Mouse (Mus musculus) midbrain, embryonic 14.5 days (tissue): Measurements from ENCODE around the gene Aebp2. TPM values are rescaled to one million over a fixed set of nuclear protein-coding genes. Genes with fewer than 3 reads are reported as not detected.
A peak's percentile ranks its signal among the peaks of the same experiment; 100 is the strongest.

Source experiments
- ATAC-seq: fragments of 200-750 bp; cut with Nextera tagmentation; 2 replicates; pipeline ENCODE4 v1.8.0; 2017; ENCODE audit warnings: moderate number of reproducible peaks, moderate library complexity; ENCODE audit not compliant: low FRiP score, low TSS enrichment
- DNase-seq: peaks from one replicate; pipeline ENCODE4 v3.0.0-alpha.2; 2015
- H3K27ac ChIP-seq: fragments of 300-500 bp; sonication (generic); replicated peaks from 2 replicates; pipeline ENCODE4 v1.5.1; 2014; ENCODE audit warnings: mild to moderate bottlenecking, low read depth, low read length, moderate library complexity
- H3K27me3 ChIP-seq: fragments of 300-500 bp; sonication (generic); 2 replicates; pipeline ENCODE4 v1.6.1; 2014; ENCODE audit warnings: low read length, control low read depth, mixed read lengths; ENCODE audit not compliant: control insufficient read depth, insufficient read depth
- H3K36me3 ChIP-seq: fragments of 300-500 bp; sonication (generic); 2 replicates; pipeline ENCODE4 v1.6.1; 2014; ENCODE audit warnings: low read length, control low read depth; ENCODE audit not compliant: control insufficient read depth, insufficient read depth
- H3K4me1 ChIP-seq: fragments of 300-500 bp; sonication (generic); 2 replicates; pipeline ENCODE4 v1.6.1; 2014; ENCODE audit warnings: mild to moderate bottlenecking, antibody characterized with exemption, low read length, control low read depth; ENCODE audit not compliant: control insufficient read depth, insufficient read depth
- H3K4me2 ChIP-seq: fragments of 300-500 bp; sonication (generic); 2 replicates; pipeline ENCODE4 v1.6.1; 2014; ENCODE audit warnings: mild to moderate bottlenecking, low read length, moderate library complexity
- H3K4me3 ChIP-seq: fragments of 300-500 bp; sonication (generic); replicated peaks from 2 replicates; pipeline ENCODE4 v1.5.1; 2014; ENCODE audit warnings: low read depth, low read length
- H3K9ac ChIP-seq: fragments of 300-500 bp; sonication (generic); replicated peaks from 2 replicates; pipeline ENCODE4 v1.6.1; 2014; ENCODE audit warnings: mild to moderate bottlenecking, low read length, moderate library complexity
- H3K9me3 ChIP-seq: fragments of 300-500 bp; sonication (generic); 2 replicates; pipeline ENCODE4 v1.6.1; 2016; ENCODE audit warnings: low read length, control low read depth, mixed read lengths; ENCODE audit not compliant: control insufficient read depth
- WGBS: fragments of 180-500 bp; shearing (Covaris S2); extraction: QIAGEN DNeasy Blood & Tissue Kit; methylation state at CpG from one replicate; pipeline ENCODE4 v1.1.7; 2014; 5-methylcytosine and 5-hydroxymethylcytosine counted together
- polyA plus RNA-seq: library from polyadenylated mRNA; unstranded; fragments of >200 nt; fragmentation: Nextera tagmentation; extraction: Ambion mirVana; gene quantifications from 2 replicates; pipeline ENCODE4 v1.2.1, GENCODE M21; 2014

Aebp2 gene
- polyA plus RNA-seq, 1 experiment from 2014 or later: 15.9 TPM

GRCm38 (mm10) chr6:140682829-140683228 lies 60.4 kb downstream of the Aebp2 start:
- WGBS: 55% methylated on average over 13 of the region's 13 CpGs
- H3K4me3 ChIP-seq: no peak overlapping the region
- peaks cover 13% of the 10 kb centered on the region for H3K4me1 ChIP-seq
- no peak overlapping the region for H3K9ac ChIP-seq
- H3K36me3 ChIP-seq: no peaks in the 10 kb centered on the region
- DNase-seq (no peak), ATAC-seq (no peak)
- no peaks in the 10 kb centered on the region for H3K9me3 ChIP-seq
- H3K27me3 ChIP-seq: no peaks in the 10 kb centered on the region
- no peak overlapping the region for H3K27ac ChIP-seq
- H3K4me2 ChIP-seq: no peak overlapping the region

- H3K4me2 ChIP-seq: no peak overlapping the region
- no peak overlapping the region for H3K4me3 ChIP-seq
- H3K27ac ChIP-seq: no peak overlapping the region
- DNase-seq (no peak), ATAC-seq (no peak)
- no peaks in the 10 kb centered on the region for H3K4me1 ChIP-seq
- no peaks in the 10 kb centered on the region for H3K9me3 ChIP-seq
- no peak overlapping the region for H3K9ac ChIP-seq
- WGBS: 91% methylated on average over 11 of the region's 11 CpGs
- H3K36me3 ChIP-seq: no peaks in the 10 kb centered on the region
- no peaks in the 10 kb centered on the region for H3K27me3 ChIP-seq
Measured at GRCm38 (mm10) chr6:140684403-140684802, 61.9 kb downstream of the Aebp2 start.

GRCm38 (mm10) chr6:140689617-140690404 lies 67.3 kb downstream of the Aebp2 start:
- Histone ChIP-seq H3K36me3 (no peaks in the 10 kb centered on the region), H3K4me3 (no peak overlapping the region), H3K27ac (no peak overlapping the region), H3K27me3 (no peaks in the 10 kb centered on the region), H3K4me1 (0 out of 2 replicates have a peak, but pooled peaks cover 4% of the 10 kb centered on the region), H3K9ac (no peak overlapping the region), H3K4me2 (no peak overlapping the region), H3K9me3 (no peaks in the 10 kb centered on the region)
- DNase-seq (no peak), ATAC-seq (no peak)
- 81% methylated on average over 16 of the region's 16 CpGs for WGBS

GRCm38 (mm10) chr6:140692160-140692559 lies 69.7 kb downstream of the Aebp2 start:
- Histone ChIP-seq H3K4me2 (no peak overlapping the region), H3K27ac (no peak overlapping the region), H3K4me1 (0 out of 2 replicates have a peak, but pooled peaks cover 4% of the 10 kb centered on the region), H3K36me3 (no peaks in the 10 kb centered on the region), H3K9me3 (no peaks in the 10 kb centered on the region), H3K4me3 (no peak overlapping the region), H3K9ac (no peak overlapping the region), H3K27me3 (no peaks in the 10 kb centered on the region)
- ATAC-seq: no peak
- WGBS: 95% methylated on average over 6 of the region's 6 CpGs
- no peak for DNase-seq

GRCm38 (mm10) chr6:140696192-140696879 lies 73.9 kb downstream of the Aebp2 start:
- no peaks in the 10 kb centered on the region for H3K27me3 ChIP-seq
- H3K36me3 ChIP-seq: no peaks in the 10 kb centered on the region
- ATAC-seq (no peak), DNase-seq (no peak)
- no peak overlapping the region for H3K4me2 ChIP-seq
- no peaks in the 10 kb centered on the region for H3K9me3 ChIP-seq
- no peak overlapping the region for H3K27ac ChIP-seq
- H3K4me3 ChIP-seq: no peak overlapping the region
- no peaks in the 10 kb centered on the region for H3K4me1 ChIP-seq
- no peak overlapping the region for H3K9ac ChIP-seq
- 56% methylated on average over 12 of the region's 12 CpGs for WGBS

GRCm38 (mm10) chr6:140697994-140698393 lies 75.5 kb downstream of the Aebp2 start:
- H3K36me3 ChIP-seq: no peaks in the 10 kb centered on the region
- 90% methylated on average over 11 of the region's 11 CpGs for WGBS
- H3K9me3 ChIP-seq: no peaks in the 10 kb centered on the region
- no peak overlapping the region for H3K4me2 ChIP-seq
- no peak overlapping the region for H3K4me3 ChIP-seq
- ATAC-seq: no peak
- H3K9ac ChIP-seq: no peak overlapping the region
- DNase-seq: peak; percentile 29
- H3K27ac ChIP-seq: no peak overlapping the region
- no peaks in the 10 kb centered on the region for H3K27me3 ChIP-seq
- no peaks in the 10 kb centered on the region for H3K4me1 ChIP-seq

- H3K9me3 ChIP-seq: no peaks in the 10 kb centered on the region
- no peaks in the 10 kb centered on the region for H3K36me3 ChIP-seq
- no peak overlapping the region for H3K4me2 ChIP-seq
- 90% methylated on average over 1 of the region's 1 CpGs for WGBS
- H3K27me3 ChIP-seq: no peaks in the 10 kb centered on the region
- DNase-seq (no peak), ATAC-seq (no peak)
- no peak overlapping the region for H3K9ac ChIP-seq
- H3K27ac ChIP-seq: no peak overlapping the region
- H3K4me1 ChIP-seq: no peaks in the 10 kb centered on the region
- H3K4me3 ChIP-seq: no peak overlapping the region
Measured at GRCm38 (mm10) chr6:140698596-140698995, 76.1 kb downstream of the Aebp2 start.

GRCm38 (mm10) chr6:140701259-140701658 lies 78.8 kb downstream of the Aebp2 start:
- Histone ChIP-seq H3K4me1 (no peaks in the 10 kb centered on the region), H3K4me2 (no peak overlapping the region), H3K9me3 (no peaks in the 10 kb centered on the region), H3K27me3 (no peaks in the 10 kb centered on the region), H3K4me3 (no peak overlapping the region), H3K9ac (no peak overlapping the region), H3K36me3 (no peaks in the 10 kb centered on the region), H3K27ac (no peak overlapping the region)
- DNase-seq (no peak), ATAC-seq (no peak)
- 88% methylated on average over 6 of the region's 6 CpGs for WGBS

- Histone ChIP-seq H3K27ac (no peak overlapping the region), H3K4me1 (no peaks in the 10 kb centered on the region), H3K4me2 (no peak overlapping the region), H3K9me3 (no peaks in the 10 kb centered on the region), H3K9ac (no peak overlapping the region), H3K4me3 (no peak overlapping the region), H3K27me3 (no peaks in the 10 kb centered on the region), H3K36me3 (no peaks in the 10 kb centered on the region)
- no peak for DNase-seq
- no peak for ATAC-seq
- WGBS: 77% methylated on average over 10 of the region's 10 CpGs
Measured at GRCm38 (mm10) chr6:140705132-140705531, 82.7 kb downstream of the Aebp2 start.
